Mouse (Mus musculus) kidney, adult 18-20 months (tissue): ENCODE data around the gene Det1.

ENCODE experiments used
- DNase-seq: peaks from one replicate; pipeline ENCODE4 v3.0.0; 2021

Det1 gene

DNA sequence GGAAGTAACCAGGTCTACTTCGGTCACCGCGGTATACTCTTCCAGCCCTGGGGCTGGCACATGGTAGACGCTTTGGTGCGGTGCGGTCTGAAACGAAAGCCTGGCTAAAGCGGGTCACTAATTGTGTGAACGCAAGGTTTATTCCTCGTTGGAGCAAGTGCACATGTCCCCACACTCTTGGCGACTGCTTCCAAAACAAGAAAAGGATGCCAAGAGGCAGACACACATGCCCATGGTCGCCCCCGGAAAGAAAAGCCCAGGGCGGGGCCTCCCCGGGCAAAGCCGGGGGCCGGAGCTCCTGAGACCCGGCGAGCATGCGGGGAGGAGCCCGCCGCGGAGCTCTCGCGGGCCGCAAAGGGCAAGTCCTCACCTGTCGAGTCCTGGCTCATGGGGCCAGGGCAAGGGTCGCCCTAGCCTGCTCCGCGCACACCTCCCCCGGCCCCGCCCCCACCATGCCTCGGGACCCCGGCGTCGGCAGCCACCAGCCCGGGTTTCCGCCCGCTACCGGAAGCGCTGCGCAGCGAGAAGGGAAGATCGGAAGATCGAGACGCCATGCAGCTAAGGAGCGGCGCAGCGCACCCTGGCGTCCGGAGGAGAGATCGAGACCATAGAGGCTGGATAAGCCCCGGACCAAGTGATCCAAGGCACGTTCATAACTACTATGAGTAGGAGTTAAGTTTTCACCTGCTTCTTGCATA, at the start of gene Det1:
TSS of gene Det1 (minus strand) at position 527 of the 698 bp plus-strand sequence.
- DNase-seq = peak; percentile 92

GRCm38 (mm10) chr7:78895653-78896333, 48.7 kb upstream of the Det1 start, which contains the start of gene Aen:
Gene Aen, plus strand, starts transcription at chr7:78895854.
- DNase-seq = peak; percentile 100

GRCm38 (mm10) chr7:78895021-78895652, 48.1 kb upstream of the Det1 start:
- DNase-seq = no peak

- no peak for DNase-seq
Measured at GRCm38 (mm10) chr7:78893917-78894316, 46.9 kb upstream of the Det1 start.

DNA sequence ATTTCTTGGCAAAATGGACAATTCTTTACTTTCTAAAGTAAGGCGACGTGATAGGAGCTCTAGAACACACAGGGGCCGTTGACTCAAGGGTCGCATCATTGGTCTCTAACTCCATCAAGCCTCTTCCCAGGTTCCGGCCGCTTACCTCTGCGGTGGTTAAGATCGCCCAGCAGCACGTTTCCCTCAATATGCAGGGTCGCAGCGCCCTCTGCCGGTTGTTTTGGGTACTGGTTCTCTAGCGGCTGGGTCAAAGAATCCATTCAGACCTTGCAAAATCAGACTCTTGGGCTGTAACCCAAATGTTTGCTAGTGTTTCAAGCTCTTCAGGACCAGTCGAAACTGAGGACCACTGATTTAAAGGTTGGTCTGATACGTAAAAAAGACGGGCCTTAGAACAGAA, 43.6 kb upstream of the Det1 start:
- DNase-seq = peak; percentile 88

DNA sequence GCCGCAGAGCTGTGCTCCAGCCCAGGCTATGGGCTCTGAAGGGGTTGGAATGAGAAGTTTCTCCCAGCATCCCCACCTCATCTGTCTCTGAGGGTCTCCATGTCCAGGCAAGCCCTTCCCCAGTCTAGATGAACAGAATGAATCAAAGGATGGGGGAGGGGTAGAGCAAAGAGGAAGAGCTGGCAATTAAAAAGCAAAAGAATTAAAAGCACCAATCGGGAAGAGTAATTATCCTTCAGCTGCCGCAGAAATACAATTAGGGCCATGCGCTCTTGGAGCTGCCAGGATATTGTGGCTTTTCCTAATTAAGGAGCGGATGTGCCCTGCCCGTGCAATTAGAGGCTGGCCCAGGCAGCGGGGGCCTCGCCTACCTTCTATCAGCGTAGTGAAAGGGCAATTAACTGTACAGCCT, 40.4 kb upstream of the Det1 start:
- no peak for DNase-seq

DNA sequence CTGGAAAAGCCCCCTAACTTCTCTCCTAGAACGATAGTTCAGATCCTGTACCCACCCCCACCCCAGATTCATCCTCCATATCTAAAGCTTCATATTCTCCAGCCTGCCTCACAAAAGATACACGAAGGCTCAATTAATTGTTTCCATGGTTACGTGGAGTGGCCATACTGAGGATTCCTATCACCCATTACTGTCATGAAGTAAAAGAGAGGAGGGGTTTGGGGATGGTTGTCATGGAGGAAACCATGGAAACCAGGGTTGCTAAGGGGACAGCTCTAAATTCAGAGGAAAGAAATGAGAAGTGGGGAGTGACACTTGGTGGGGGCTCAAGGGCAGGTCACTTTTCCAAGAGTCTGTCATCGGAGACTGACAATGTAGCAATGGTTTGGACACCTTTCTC, 39.4 kb upstream of the Det1 start:
- DNase-seq = no peak

- DNase-seq = no peak
Measured at GRCm38 (mm10) chr7:78885404-78885803, 38.3 kb upstream of the Det1 start.

- no peak for DNase-seq
Measured at GRCm38 (mm10) chr7:78884139-78884538, 37.1 kb upstream of the Det1 start.

DNA sequence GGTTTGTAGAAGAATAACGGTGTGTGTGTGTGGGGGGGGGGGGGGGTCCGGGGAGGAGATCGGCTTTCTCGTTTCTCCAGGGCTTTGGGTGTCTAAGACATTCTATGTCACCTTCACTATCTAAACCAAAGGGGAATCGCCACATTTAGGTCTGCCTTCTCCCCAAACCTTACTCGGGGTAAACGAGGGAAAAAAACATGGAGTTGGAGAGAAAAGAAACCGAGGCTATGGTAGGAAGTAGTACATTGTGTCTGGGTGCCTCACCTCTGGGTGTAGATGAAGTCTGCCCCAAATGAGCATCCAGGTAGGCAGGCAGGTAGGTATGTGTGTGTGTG, 36.6 kb upstream of the Det1 start:
- DNase-seq = no peak

GRCm38 (mm10) chr7:78883016-78883725, 36.1 kb upstream of the Det1 start:
- DNase-seq = no peak

DNA sequence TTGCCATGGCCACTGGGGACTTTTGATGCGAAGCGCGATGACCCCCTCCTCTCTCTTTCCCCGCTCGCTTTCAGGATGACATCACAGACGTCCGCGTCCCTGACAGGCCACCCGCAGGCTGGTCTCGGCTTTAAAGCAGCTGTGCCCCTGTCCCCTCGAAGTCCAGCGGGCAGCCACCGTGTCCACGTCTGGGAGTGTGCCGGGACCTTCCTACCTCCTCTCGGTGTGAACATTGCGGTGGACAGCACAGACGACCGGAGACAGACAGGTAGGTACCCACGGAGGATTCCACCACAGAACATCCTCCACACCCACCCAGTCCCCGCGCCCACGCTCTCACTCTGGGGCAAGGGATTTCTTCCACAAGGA, 35.4 kb upstream of the Det1 start:
- no peak for DNase-seq

DNA sequence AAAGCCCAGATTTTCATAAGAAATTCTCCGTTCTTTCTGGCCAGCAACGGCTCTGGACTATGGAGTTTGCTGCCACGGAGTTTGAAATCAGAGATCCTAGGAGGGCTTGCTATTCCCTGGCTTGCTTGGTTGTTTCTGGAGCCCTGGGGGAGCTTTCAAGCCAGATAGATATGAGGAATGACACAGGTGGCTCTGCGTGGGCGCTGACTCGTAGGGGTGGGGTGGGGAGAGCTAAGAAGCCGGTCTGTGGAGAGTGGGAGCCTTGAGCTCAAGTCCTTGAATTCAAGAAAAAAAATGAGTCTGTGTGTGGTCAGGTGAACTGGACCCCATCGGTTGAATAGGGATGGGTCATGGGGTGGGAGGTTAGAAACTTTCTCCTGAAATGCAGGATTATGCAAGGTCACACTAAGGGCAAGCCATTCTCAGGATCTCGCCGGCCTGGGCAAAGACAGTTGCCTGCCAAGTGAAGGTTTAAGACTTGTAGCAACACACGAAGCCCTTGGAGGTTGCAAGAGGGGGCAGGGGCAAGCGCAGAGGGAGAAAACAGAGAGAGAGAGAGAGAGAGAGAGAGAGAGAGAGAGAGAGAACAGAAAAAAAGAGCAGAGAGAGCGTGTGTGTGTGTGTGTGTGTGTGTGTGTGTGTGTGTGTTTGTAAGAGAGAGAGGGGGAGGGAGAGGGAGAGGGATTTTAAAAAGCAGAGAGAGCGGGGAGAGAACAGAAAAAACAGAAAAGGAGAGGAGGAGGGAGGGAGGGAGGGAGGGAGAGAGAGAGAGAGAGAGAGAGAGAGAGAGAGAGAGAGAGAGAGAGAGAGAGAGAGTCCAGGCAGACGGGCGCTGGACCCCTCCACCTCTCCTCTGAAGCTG, 34.8 kb upstream of the Det1 start:
- no peak for DNase-seq

DNA sequence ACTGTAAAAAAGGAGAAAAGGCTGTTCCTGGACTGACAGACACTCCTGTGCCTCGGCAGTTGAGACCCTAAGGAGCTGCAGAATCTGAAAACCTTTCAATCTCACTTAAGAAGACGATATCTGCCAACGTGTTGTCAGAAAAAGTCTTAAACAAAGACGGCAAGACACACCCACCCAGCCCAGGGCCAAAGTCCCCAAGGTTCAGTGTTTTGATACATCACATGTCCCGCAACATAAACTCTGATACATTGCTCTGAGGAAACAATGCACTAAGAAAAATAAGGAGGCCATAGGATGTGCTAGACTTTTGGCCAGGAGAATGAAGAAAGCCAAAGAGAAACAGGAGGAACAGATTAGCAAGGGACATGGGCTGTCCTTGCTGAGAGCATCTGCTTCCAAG, 25.8 kb upstream of the Det1 start:
- DNase-seq = no peak

GRCm38 (mm10) chr7:78872366-78872765, 25.3 kb upstream of the Det1 start:
- no peak for DNase-seq

- DNase-seq = no peak
Measured at GRCm38 (mm10) chr7:78868731-78869130, 21.7 kb upstream of the Det1 start.

GRCm38 (mm10) chr7:78865212-78865949, 18.3 kb upstream of the Det1 start:
- DNase-seq = no peak

DNA sequence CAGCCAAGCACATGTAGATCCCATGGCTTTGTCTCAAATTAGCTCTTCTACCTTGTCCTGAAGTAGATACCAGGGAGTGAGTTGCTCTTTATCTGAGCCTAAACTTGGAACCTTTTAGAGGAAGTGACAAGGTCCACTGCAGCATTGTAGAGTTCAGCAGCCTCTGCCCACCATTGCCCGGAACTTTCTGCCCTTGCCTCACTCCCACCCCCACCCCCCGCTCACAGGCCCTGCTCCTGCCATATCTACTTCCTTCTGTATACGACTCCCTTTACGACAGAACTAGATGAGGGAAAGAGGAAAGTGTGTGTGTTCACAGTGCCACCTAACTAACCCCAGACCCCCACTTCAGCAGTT, 17.4 kb upstream of the Det1 start:
- no peak for DNase-seq

DNA sequence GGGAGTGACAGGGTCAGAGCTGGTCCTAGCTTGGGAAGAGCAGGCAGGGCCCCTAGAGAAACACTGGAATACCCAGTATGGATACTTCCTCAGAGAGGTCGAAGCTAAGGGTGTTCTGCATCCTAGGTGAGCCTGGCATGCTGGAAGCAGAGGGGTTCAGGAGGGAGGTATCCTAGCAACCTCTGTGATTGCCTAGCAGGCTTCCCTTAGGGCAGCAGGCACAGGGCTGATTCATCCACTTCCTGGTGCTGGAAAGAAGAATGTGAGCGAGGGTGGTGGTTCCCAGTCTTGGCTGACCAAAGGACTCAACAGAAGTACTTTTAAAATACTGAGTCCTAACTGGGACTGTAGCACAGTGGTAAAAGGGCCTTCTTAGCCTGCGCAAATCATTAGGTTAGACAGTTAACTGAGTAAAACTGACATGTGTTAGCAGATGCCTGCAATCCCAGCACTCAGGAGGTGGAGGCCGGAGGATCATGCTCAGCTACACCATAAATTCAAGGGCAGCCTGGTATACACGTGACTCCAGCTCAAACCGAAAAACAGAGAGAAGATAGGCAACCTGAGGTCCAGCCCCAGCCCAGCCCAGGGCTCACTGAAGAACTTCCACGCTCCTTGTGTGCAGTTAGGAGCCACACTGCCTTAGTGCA, 16.9 kb upstream of the Det1 start:
- no peak for DNase-seq

DNA sequence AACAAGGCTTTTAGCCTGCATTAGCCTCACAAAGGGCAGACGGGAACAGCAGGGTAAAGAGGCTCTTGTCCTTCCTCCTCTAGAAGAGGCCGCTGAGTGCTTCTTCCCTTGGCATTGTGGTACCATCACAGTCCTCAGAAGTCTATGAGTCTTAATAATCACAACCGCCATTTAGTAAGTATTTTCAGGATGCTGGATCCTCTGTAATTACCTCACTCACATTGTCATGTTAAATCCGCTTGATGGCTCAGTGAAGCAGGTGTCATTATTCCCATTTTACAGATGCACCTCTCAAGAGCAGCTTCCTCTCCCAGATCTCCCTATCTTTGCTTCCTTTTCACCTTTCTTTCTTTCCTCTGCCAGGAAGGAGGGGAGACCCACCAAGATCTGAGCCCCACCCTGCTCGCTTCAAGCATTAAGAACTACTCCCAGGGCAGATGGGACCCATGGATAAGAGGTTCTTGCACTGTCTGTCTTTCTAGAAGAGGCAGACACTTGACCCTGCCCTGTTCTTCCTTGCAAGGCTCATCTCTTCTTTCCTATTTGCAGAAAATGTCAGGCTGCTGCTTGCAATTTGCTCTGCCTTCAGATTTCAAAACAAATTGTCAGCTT, 8.1 kb upstream of the Det1 start:
- no peak for DNase-seq

- DNase-seq = no peak
Measured at GRCm38 (mm10) chr7:78854051-78854450, 7.0 kb upstream of the Det1 start.
